Mouse (Mus musculus) ES-Bruce4 (cell line): ENCODE results near the gene Kcnj10. TPM values are rescaled to one million over a fixed set of nuclear protein-coding genes. Genes with fewer than 3 reads are reported as not detected.

Experiments used
- H3K27ac ChIP-seq: 2 replicates; pipeline ENCODE4 v1.5.1; 2012; ENCODE audit warnings: low read length, inconsistent platforms; ENCODE audit not compliant: insufficient read depth
- H3K27me3 ChIP-seq: 2 replicates; pipeline ENCODE4 v1.6.1; 2012; ENCODE audit warnings: mild to moderate bottlenecking, low read length, inconsistent platforms; ENCODE audit not compliant: control insufficient read depth, poor library complexity, insufficient read depth, severe bottlenecking
- H3K36me3 ChIP-seq: 2 replicates; pipeline ENCODE4 v1.6.1; 2012; ENCODE audit warnings: inconsistent platforms, mild to moderate bottlenecking, low read length, moderate library complexity; ENCODE audit not compliant: control insufficient read depth, poor library complexity, insufficient read depth, severe bottlenecking
- H3K4me1 ChIP-seq: one replicate; pipeline ENCODE4 v1.8.1; 2011; ENCODE audit warnings: low read length; ENCODE audit not compliant: control insufficient read depth, insufficient read depth
- H3K4me3 ChIP-seq: 2 replicates; pipeline ENCODE4 v1.5.1; 2011; ENCODE audit warnings: low read depth, mild to moderate bottlenecking, low read length
- H3K9ac ChIP-seq: 2 replicates; pipeline ENCODE4 v1.6.1; 2012; ENCODE audit warnings: low read depth, mild to moderate bottlenecking, inconsistent platforms; ENCODE audit not compliant: poor library complexity, severe bottlenecking
- H3K9me3 ChIP-seq: replicated peaks from 2 replicates; pipeline ENCODE4 v1.6.1; 2012; ENCODE audit warnings: mild to moderate bottlenecking, low read length, inconsistent platforms; ENCODE audit not compliant: control insufficient read depth, poor library complexity, insufficient read depth, severe bottlenecking
- CTCF ChIP-seq: IDR thresholded peaks from one replicate; pipeline ENCODE4 v1.8.1; 2011; ENCODE audit warnings: low read depth, low read length
- EP300 ChIP-seq: IDR thresholded peaks from 2 replicates; pipeline ENCODE4 v1.6.1; 2011; ENCODE audit warnings: low read depth, low read length; ENCODE audit not compliant: insufficient read depth
- POLR2A ChIP-seq: IDR thresholded peaks from one replicate; pipeline ENCODE4 v1.8.1; 2011; ENCODE audit warnings: low read length; ENCODE audit not compliant: insufficient read depth
- polyA plus RNA-seq: library from polyadenylated mRNA; stranded (reverse); fragments of >200 nt; gene quantifications from 2 replicates; pipeline ENCODE4 v1.2.4, GENCODE M21; 2011; ENCODE audit warnings: low read depth; ENCODE audit not compliant: missing spikeins, insufficient read depth, insufficient read length

The Kcnj10 gene
- polyA plus RNA-seq, 1 experiment = 1.0 TPM

GRCm38 (mm10) chr1:172342729-172343128, 1.7 kb downstream of the Kcnj10 start:
- Histone ChIP-seq H3K27ac (no peak overlapping the region), H3K9ac (no peak overlapping the region), H3K27me3 (peaks cover 5% of the 10 kb centered on the region), H3K4me3 (no peak overlapping the region), H3K4me1 (no peaks in the 10 kb centered on the region), H3K36me3 (no peaks in the 10 kb centered on the region), H3K9me3 (no peaks in the 10 kb centered on the region)
- TF ChIP-seq EP300 (no peak), CTCF (no peak), POLR2A (no peak)

GRCm38 (mm10) chr1:172343914-172344313, 2.9 kb downstream of the Kcnj10 start:
- Histone ChIP-seq H3K27ac (no peak overlapping the region), H3K4me3 (no peak overlapping the region), H3K36me3 (no peaks in the 10 kb centered on the region), H3K9me3 (no peaks in the 10 kb centered on the region), H3K9ac (no peak overlapping the region), H3K4me1 (no peaks in the 10 kb centered on the region), H3K27me3 (peaks cover 3% of the 10 kb centered on the region)
- no peak for TF ChIP-seq EP300
- TF ChIP-seq CTCF = no peak
- no peak for TF ChIP-seq POLR2A

GRCm38 (mm10) chr1:172344820-172345219, 3.8 kb downstream of the Kcnj10 start:
- H3K9me3 ChIP-seq = no peaks in the 10 kb centered on the region
- H3K9ac ChIP-seq = no peak overlapping the region
- H3K36me3 ChIP-seq = no peaks in the 10 kb centered on the region
- TF ChIP-seq POLR2A (no peak), CTCF (no peak), EP300 (no peak)
- H3K27me3 ChIP-seq = no peaks in the 10 kb centered on the region; the same call in 1 of the 2 replicates
- no peaks in the 10 kb centered on the region for H3K4me1 ChIP-seq
- H3K4me3 ChIP-seq = no peak overlapping the region
- no peak overlapping the region for H3K27ac ChIP-seq

- no peaks in the 10 kb centered on the region for H3K9me3 ChIP-seq
- no peaks in the 10 kb centered on the region for H3K36me3 ChIP-seq
- H3K27ac ChIP-seq = no peak overlapping the region
- H3K4me1 ChIP-seq = peaks cover 5% of the 10 kb centered on the region
- no peak overlapping the region for H3K4me3 ChIP-seq
- H3K27me3 ChIP-seq = no peaks in the 10 kb centered on the region; the same call in 1 of the 2 replicates
- no peak overlapping the region for H3K9ac ChIP-seq
- TF ChIP-seq POLR2A (no peak), CTCF (no peak), EP300 (no peak)
Observed at GRCm38 (mm10) chr1:172346707-172347106, 5.7 kb downstream of the Kcnj10 start.

GRCm38 (mm10) chr1:172347382-172347781, 6.4 kb downstream of the Kcnj10 start:
- no peak overlapping the region for H3K27ac ChIP-seq
- TF ChIP-seq POLR2A = no peak
- TF ChIP-seq EP300 = no peak
- TF ChIP-seq CTCF = no peak

GRCm38 (mm10) chr1:172349504-172349903, 8.5 kb downstream of the Kcnj10 start:
- no peaks in the 10 kb centered on the region for H3K36me3 ChIP-seq
- no peak overlapping the region for H3K27ac ChIP-seq
- H3K4me3 ChIP-seq = no peak overlapping the region
- no peaks in the 10 kb centered on the region for H3K9me3 ChIP-seq
- TF ChIP-seq EP300 (no peak), POLR2A (no peak), CTCF (no peak)
- peaks cover 5% of the 10 kb centered on the region for H3K4me1 ChIP-seq
- no peak overlapping the region for H3K9ac ChIP-seq
- H3K27me3 ChIP-seq = no peaks in the 10 kb centered on the region

More at GRCm38 (mm10) chr1:172347382-172347781, 6.4 kb downstream of the Kcnj10 start:
- no peaks in the 10 kb centered on the region for H3K36me3 ChIP-seq
- H3K4me1 ChIP-seq = peaks cover 5% of the 10 kb centered on the region
- H3K27me3 ChIP-seq = no peaks in the 10 kb centered on the region
- no peak overlapping the region for H3K4me3 ChIP-seq
- H3K9me3 ChIP-seq = no peaks in the 10 kb centered on the region
- no peak overlapping the region for H3K9ac ChIP-seq
